Mouse (Mus musculus): ENCODE data around the gene 4930449I24Rik.
"Not testable (repeated sequence)": the region's sequence is repeated elsewhere in the genome, so short reads cannot be mapped to it uniquely, and the experiment has no call there.

4930449I24Rik gene

GRCm38 (mm10) chr5:146502099-146502498 lies at the start of gene 4930449I24Rik:
4930449I24Rik (plus strand) TSS chr5:146502399.
- DNase-seq (ENCODE audit: inconsistent ontology term) = not testable (repeated sequence)

- DNase-seq (ENCODE audit: inconsistent ontology term) = no peak
Measured at GRCm38 (mm10) chr5:146453556-146453955, 48.6 kb upstream of the 4930449I24Rik start.

GRCm38 (mm10) chr5:146461612-146462011 lies 40.6 kb upstream of the 4930449I24Rik start:
- no peak for DNase-seq (ENCODE audit: inconsistent ontology term)

- no peak for DNase-seq (ENCODE audit: inconsistent ontology term)
Measured at GRCm38 (mm10) chr5:146466663-146467062, 35.5 kb upstream of the 4930449I24Rik start.

- DNase-seq (ENCODE audit: inconsistent ontology term) = peak; percentile 65
Measured at GRCm38 (mm10) chr5:146468311-146468710, 33.9 kb upstream of the 4930449I24Rik start.

GRCm38 (mm10) chr5:146470821-146471220 lies 31.4 kb upstream of the 4930449I24Rik start:
- DNase-seq (ENCODE audit: inconsistent ontology term) = no peak

GRCm38 (mm10) chr5:146471311-146471710 lies 30.9 kb upstream of the 4930449I24Rik start:
- no peak for DNase-seq (ENCODE audit: inconsistent ontology term)

GRCm38 (mm10) chr5:146471821-146472220 lies 30.4 kb upstream of the 4930449I24Rik start:
- DNase-seq (ENCODE audit: inconsistent ontology term) = no peak

- DNase-seq (ENCODE audit: inconsistent ontology term) = not testable (repeated sequence)
Measured at GRCm38 (mm10) chr5:146479564-146479963, 22.6 kb upstream of the 4930449I24Rik start.

- not testable (repeated sequence) for DNase-seq (ENCODE audit: inconsistent ontology term)
Measured at GRCm38 (mm10) chr5:146481665-146482064, 20.5 kb upstream of the 4930449I24Rik start, which contains the start of gene Gm6408. Gm6408 (plus strand) TSS chr5:146481965.

GRCm38 (mm10) chr5:146488959-146489358 lies 13.2 kb upstream of the 4930449I24Rik start:
- DNase-seq (ENCODE audit: inconsistent ontology term) = not testable (repeated sequence)

- not testable (repeated sequence) for DNase-seq (ENCODE audit: inconsistent ontology term)
Measured at GRCm38 (mm10) chr5:146491063-146491462, 11.1 kb upstream of the 4930449I24Rik start, which contains the start of gene Gm6370. Gm6370 (plus strand) TSS chr5:146491363.

GRCm38 (mm10) chr5:146513823-146514222 lies 11.6 kb downstream of the 4930449I24Rik start, which contains the start of gene Gm3402:
Gm3402 (plus strand) TSS chr5:146514123.
- DNase-seq (ENCODE audit: inconsistent ontology term) = not testable (repeated sequence)

- not testable (repeated sequence) for DNase-seq (ENCODE audit: inconsistent ontology term)
Measured at GRCm38 (mm10) chr5:146525501-146525900, 23.3 kb downstream of the 4930449I24Rik start, which contains the start of gene Gm3404. Gm3404 (plus strand) TSS chr5:146525801.

GRCm38 (mm10) chr5:146537347-146537746 lies 35.1 kb downstream of the 4930449I24Rik start, which contains the start of gene Gm3409:
Gm3409 (plus strand) TSS chr5:146537647.
- DNase-seq (ENCODE audit: inconsistent ontology term) = not testable (repeated sequence)
